ENCODE assay signal across 7 mouse cellular contexts in the genomic region with DNA sequence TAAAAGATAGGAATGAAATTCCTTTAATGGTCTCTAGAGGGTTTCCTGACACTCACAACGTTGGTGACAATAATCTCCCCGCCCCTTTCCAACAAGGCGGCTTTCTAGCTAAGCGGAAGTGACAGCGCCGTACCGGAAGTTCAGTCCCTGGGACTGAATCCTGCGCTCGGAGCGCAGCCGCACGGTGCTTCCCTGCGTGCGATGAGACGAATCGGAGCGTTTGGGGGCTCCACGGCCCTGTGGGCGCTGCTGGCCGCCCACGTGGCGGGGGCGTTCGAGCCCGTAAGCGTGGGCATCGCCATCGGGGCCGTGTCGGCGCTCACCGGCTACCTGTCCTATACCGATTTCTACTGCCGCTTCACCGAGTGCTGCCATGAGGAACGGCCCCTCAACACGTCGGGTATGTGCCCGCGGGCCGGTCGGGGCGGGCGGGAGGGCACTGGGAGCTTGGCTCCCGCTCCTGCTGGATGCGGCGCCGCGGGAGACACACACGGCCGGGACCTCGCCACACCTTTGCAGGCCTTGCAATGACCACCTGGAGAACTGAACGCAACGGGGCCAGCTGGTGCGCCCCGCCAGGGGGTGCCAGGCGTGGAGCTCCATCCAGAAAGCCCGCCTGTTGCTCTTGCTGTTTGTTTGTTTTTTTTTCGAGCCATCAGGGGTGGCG. TPM values are rescaled to one million over a fixed set of nuclear protein-coding genes. Genes with fewer than 3 reads are reported as not detected.
DNase-seq lines count a peak whose midpoint lies in the region; TF ChIP-seq lines count a peak whose summit lies in the region.

Tor1b (plus strand) TSS at position 136 of the 667 bp plus-strand sequence.

- H3K4me1 ChIP-seq in cortical plate, adult 2 months (ENCODE audit: control insufficient read depth, insufficient read depth, low read length): peaks cover 11% of the 10 kb centered on the region

- peak; percentile 89 to 95 for DNase-seq in adrenal gland, adult (ENCODE audit: inconsistent age in 2 of 2, low spot score in 1 of 2)
- DNase-seq in gastrocnemius, postnatal 10 days: peak; percentile 76
- peak; percentile 96 for DNase-seq in induced T-regulatory cell, adult 2 months (ENCODE audit: low read depth)
- DNase-seq in left cerebral cortex, postnatal 14 days (ENCODE audit: low spot score in 2 of 2): peak; percentile 91 to 93
- peak; percentile 92 for DNase-seq in mesoderm, embryonic 11.5 days (ENCODE audit: low read depth, low spot score)
- peak; percentile 82 to 86 for DNase-seq in right cerebral cortex, postnatal 36 days (ENCODE audit: low spot score in 2 of 2)

- no peak within 1 kb of the TSS for H3K27ac ChIP-seq in cortical plate, adult 2 months (ENCODE audit: insufficient read depth, low read length)

- intact Hi-C loops in left cerebral cortex, postnatal 14 days (cut with DNase I): no loop called here

- TF ChIP-seq POLR2A in cortical plate, adult 2 months (IDR thresholded peaks at IDR 0.05; ENCODE audit: extremely low read depth, insufficient read depth, low read length): peak; percentile 94

- H3K4me3 ChIP-seq in cortical plate, adult 2 months (ENCODE audit: insufficient read depth, low read length): peak within 1 kb of the TSS; percentile 79

- peak; percentile 1; the same call in 1 of the 2 replicates for TF ChIP-seq CTCF in cortical plate, adult 2 months (IDR thresholded peaks at IDR 0.05; ENCODE audit: extremely low read depth, insufficient read depth, low read length)

RNA-seq across cellular contexts. Expression of gene Tor1b, which starts in this region (rescaled TPM):
- 35.9 and 39.1 TPM in 2 replicates for polyA plus RNA-seq in cortical plate, adult 2 months (2012; rRNA removed)
- total RNA-seq in gastrocnemius, postnatal 10 days (2021): 10 to 100 TPM; 20.9 to 23.4 TPM
- total RNA-seq in left cerebral cortex, postnatal 14 days (2021): 10 to 100 TPM; 31.6 to 34.6 TPM
